Mouse (Mus musculus): ENCODE measurements around the gene Map2k5. TPM values are rescaled to one million over a fixed set of nuclear protein-coding genes. Genes with fewer than 3 reads are reported as not detected.

Map2k5 gene
- polyA plus RNA-seq, 1 experiment from 2014 or later: 28.7 TPM

DNA sequence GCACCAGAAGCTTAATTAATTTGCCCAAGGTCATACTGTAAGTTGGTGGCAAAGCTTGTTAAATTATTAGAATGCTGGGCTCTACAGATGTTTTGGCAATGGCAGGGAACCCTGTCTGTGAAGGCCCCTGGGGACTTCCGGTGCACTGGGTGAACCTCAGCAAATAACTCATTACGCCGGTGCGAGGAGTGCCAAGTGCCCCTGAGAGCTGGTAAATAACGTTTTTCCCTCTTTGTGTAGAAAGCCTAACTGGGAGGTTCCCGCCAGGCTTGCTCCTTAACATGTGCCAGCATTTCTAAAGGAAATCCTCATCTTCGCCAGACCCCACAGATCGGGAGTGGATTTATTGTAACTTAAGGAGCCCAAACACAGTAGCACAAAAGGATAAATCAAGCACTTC lies 136.5 kb downstream of the Map2k5 start:
- Histone ChIP-seq H3K4me3 (no peak overlapping the region), H3K36me3 (peaks cover 17% of the 10 kb centered on the region; the same call in 1 of the 2 replicates), H3K27ac (no peak overlapping the region), H3K9me3 (no peaks in the 10 kb centered on the region), H3K4me1 (no peaks in the 10 kb centered on the region), H3K27me3 (ENCODE audit: insufficient read depth, poor library complexity, severe bottlenecking) (no peaks in the 10 kb centered on the region)
- WGBS: 79% methylated on average over 8 of the region's 8 CpGs
- no peak for DNase-seq (ENCODE audit: low spot score)

- Histone ChIP-seq H3K4me3 (no peak overlapping the region), H3K36me3 (peaks cover 13% of the 10 kb centered on the region; the same call in 1 of the 2 replicates), H3K27me3 (ENCODE audit: insufficient read depth, poor library complexity, severe bottlenecking) (no peaks in the 10 kb centered on the region), H3K9me3 (no peaks in the 10 kb centered on the region), H3K27ac (no peak overlapping the region), H3K4me1 (no peaks in the 10 kb centered on the region)
- no peak for DNase-seq (ENCODE audit: low spot score)
- 82% methylated on average over 5 of the region's 5 CpGs for WGBS
Measured at GRCm38 (mm10) chr9:63234356-63234755, 143.3 kb downstream of the Map2k5 start.

DNA sequence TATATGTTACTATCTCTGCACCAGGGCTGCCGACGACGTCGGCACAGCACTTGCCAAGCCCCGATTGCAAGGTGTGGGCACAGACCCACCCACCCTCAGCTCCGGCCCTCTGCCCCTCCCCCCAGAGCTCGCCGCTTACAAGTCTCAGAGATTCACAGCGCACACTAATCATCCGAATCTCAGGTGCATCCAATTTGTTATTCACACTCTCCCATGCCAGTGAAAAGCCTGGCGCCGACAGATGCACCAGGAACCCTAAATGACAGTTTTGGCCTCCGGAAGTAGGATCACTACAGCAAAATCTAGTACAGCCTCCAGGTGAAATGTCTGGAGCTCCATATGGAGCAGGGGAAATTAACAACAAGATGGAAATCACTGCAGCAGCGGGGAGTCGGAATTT lies 147.4 kb downstream of the Map2k5 start:
- no peak overlapping the region for H3K27ac ChIP-seq
- WGBS: 67% methylated on average over 15 of the region's 15 CpGs
- H3K36me3 ChIP-seq: peaks cover 10% of the 10 kb centered on the region; the same call in 1 of the 2 replicates
- no peaks in the 10 kb centered on the region for H3K9me3 ChIP-seq
- no peak overlapping the region for H3K4me3 ChIP-seq
- no peaks in the 10 kb centered on the region for H3K27me3 ChIP-seq (ENCODE audit: insufficient read depth, poor library complexity, severe bottlenecking)
- H3K4me1 ChIP-seq: no peaks in the 10 kb centered on the region
- no peak for DNase-seq (ENCODE audit: low spot score)

DNA sequence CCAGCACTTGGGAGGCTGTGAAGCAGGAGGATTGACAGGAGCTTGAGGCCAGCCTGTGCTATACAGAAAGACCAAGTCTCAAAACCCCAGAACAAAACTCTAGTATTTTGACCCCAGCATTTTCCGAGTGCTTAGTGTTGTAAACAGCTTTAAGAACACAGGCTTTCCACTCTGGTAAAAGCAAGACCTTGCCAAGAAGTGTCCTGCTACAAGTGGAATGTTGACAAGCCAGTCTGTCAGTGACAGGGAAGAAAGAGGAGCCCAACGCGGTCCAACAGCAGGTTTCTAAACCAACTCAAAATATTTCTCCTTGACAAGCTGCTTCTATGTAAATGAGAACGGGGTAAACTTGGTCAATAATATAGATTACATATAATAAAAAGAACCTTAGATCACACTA lies 148.6 kb downstream of the Map2k5 start:
- Histone ChIP-seq H3K36me3 (peaks cover 13% of the 10 kb centered on the region; the same call in 1 of the 2 replicates), H3K4me3 (no peak overlapping the region), H3K4me1 (no peaks in the 10 kb centered on the region), H3K27ac (no peak overlapping the region), H3K27me3 (ENCODE audit: insufficient read depth, poor library complexity, severe bottlenecking) (no peaks in the 10 kb centered on the region), H3K9me3 (no peaks in the 10 kb centered on the region)
- no peak for DNase-seq (ENCODE audit: low spot score)
- 55% methylated on average over 4 of the region's 4 CpGs for WGBS

DNA sequence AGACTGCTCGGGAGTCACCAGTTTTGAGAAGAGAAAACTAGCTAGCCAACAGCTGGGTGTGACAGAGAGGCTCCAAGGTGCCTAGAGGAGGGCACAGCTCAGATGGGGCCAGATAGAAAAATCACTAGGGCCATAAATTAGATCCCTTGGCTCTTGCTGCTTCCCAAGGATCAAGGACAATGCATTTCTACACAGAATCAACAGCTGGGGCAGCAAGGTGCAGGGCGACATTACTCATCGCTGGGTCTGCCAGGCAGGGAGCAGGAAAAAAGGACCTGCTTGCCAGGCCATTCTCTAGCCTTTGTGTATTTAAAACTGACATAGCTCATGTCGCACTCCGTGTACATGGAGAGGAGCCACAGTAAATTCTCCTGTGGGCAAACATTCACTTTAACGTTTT lies 155.5 kb downstream of the Map2k5 start:
- H3K27me3 ChIP-seq (ENCODE audit: insufficient read depth, poor library complexity, severe bottlenecking): no peaks in the 10 kb centered on the region
- DNase-seq (ENCODE audit: low spot score): no peak
- no peaks in the 10 kb centered on the region for H3K4me1 ChIP-seq
- H3K27ac ChIP-seq: no peak overlapping the region
- 86% methylated on average over 6 of the region's 6 CpGs for WGBS
- H3K4me3 ChIP-seq: no peak overlapping the region
- 0 out of 2 replicates have a peak, but pooled peaks cover 9% of the 10 kb centered on the region for H3K36me3 ChIP-seq
- H3K9me3 ChIP-seq: no peaks in the 10 kb centered on the region

GRCm38 (mm10) chr9:63219851-63220250 lies 157.9 kb downstream of the Map2k5 start:
- H3K4me1 ChIP-seq: no peaks in the 10 kb centered on the region

DNA sequence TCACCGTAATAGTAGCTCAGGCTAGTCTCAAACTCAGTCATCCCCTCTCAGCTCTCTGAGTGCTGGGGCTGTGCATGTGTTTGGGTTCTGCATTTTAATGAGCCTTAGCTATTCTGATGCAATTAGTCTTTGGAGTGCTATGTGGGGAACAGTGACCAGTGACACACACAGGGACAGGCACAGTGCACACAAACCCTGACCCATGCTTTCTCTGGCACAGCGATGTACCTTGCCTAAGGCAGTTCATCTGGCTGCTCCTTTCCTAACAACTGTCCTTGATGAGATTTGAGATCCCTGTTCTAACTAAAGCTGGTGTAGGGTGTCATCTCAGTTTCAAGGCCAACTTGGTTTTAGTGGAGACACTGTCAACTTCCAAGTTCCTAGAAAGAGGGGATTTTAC lies 162.7 kb downstream of the Map2k5 start:
- H3K4me3 ChIP-seq: no peak overlapping the region
- H3K9me3 ChIP-seq: no peaks in the 10 kb centered on the region
- no peak for DNase-seq (ENCODE audit: low spot score)
- H3K36me3 ChIP-seq: peaks cover 17% of the 10 kb centered on the region; the same call in 1 of the 2 replicates
- no peaks in the 10 kb centered on the region for H3K27me3 ChIP-seq (ENCODE audit: insufficient read depth, poor library complexity, severe bottlenecking)
- H3K4me1 ChIP-seq: no peaks in the 10 kb centered on the region
- 90% methylated on average over 2 of the region's 2 CpGs for WGBS
- H3K27ac ChIP-seq: no peak overlapping the region

More at GRCm38 (mm10) chr9:63219851-63220250, 157.9 kb downstream of the Map2k5 start:
- no peak overlapping the region for H3K4me3 ChIP-seq
- no peaks in the 10 kb centered on the region for H3K27me3 ChIP-seq (ENCODE audit: insufficient read depth, poor library complexity, severe bottlenecking)
- no peaks in the 10 kb centered on the region for H3K9me3 ChIP-seq
- no peak overlapping the region for H3K27ac ChIP-seq
- H3K36me3 ChIP-seq: 0 out of 2 replicates have a peak, but pooled peaks cover 18% of the 10 kb centered on the region
- 87% methylated on average over 7 of the region's 7 CpGs for WGBS
- no peak for DNase-seq (ENCODE audit: low spot score)

- DNase-seq (ENCODE audit: low spot score): no peak
- Histone ChIP-seq H3K36me3 (peaks cover 29% of the 10 kb centered on the region; the same call in 1 of the 2 replicates), H3K4me1 (0 out of 2 replicates have a peak, but pooled peaks cover 4% of the 10 kb centered on the region), H3K4me3 (no peak overlapping the region), H3K9me3 (no peaks in the 10 kb centered on the region), H3K27ac (no peak overlapping the region), H3K27me3 (ENCODE audit: insufficient read depth, poor library complexity, severe bottlenecking) (no peaks in the 10 kb centered on the region)
- WGBS: 93% methylated on average over 15 of the region's 15 CpGs
Measured at GRCm38 (mm10) chr9:63206769-63207276, 170.9 kb downstream of the Map2k5 start.

GRCm38 (mm10) chr9:63203461-63203860 lies 174.2 kb downstream of the Map2k5 start:
- Histone ChIP-seq H3K27ac (no peak overlapping the region), H3K4me1 (peaks cover 5% of the 10 kb centered on the region), H3K9me3 (no peaks in the 10 kb centered on the region), H3K27me3 (ENCODE audit: insufficient read depth, poor library complexity, severe bottlenecking) (no peaks in the 10 kb centered on the region), H3K36me3 (peaks cover 36% of the 10 kb centered on the region; the same call in 1 of the 2 replicates), H3K4me3 (no peak overlapping the region)
- WGBS: 90% methylated on average over 3 of the region's 3 CpGs
- no peak for DNase-seq (ENCODE audit: low spot score)

DNA sequence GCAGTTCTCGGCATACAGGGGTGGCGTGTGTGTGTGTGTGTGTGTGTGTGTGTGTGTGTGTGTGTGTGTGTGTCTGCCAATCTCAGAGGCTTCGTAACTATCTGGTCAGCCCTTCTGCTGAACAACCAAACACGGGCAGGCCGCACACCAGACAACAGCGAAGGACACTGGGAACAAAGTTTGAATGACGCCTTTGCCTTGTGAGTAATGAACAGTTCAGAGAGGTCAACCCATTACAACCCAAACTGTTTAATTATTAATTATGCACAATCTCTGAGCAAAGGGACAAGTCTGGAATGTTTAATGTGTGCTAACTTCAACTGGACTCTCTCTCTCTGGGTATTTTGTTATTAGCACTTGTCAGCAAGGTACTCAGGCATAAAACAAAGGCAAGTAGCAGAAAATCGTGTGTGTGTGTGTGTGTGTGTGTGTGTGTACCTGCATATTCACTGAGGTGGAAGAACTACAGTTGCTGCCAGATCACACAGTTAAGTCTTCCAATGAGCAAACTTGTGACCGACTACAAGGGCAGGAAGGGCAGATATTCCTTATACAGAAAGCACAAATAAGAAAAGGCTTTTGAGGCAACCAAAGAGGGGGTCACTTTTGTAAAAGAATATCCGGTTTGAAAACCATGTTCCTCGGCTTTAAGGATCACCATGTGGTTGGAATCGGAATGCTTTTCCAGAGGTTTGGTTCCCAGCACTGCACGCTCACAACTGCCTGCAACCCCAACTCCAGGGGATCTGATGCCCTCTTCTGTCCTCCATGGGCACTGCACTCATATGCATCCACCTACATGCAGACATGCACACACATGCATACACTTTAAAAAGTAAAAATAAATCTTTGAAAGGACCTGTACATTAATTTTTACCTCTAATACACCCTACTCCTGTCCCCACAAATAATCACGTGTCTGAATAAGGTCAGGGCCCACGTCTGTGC lies 176.1 kb downstream of the Map2k5 start:
- 92% methylated on average over 15 of the region's 15 CpGs for WGBS
- DNase-seq (ENCODE audit: low spot score): no peak

DNA sequence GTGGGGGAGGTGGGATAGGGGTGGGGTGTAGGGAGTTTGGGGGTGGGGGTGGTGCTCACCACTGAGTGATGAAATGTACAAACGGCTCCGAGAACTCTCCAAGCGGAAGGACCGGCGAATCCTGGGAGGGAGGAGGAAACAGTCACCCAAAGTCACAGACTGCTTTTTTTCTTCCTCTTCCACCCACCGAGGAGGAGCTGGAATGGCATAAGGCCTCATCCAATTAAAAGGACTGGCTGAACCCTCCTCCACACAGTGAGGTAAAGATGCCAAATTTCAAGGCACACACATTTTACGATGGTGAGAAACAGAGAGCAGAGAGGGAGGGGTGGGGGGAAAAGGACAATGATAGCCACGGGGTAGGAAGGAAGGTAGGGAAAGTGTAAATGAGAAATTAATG lies 180.4 kb downstream of the Map2k5 start:
- 10% methylated on average over 8 of the region's 8 CpGs for WGBS
- Histone ChIP-seq H3K27me3 (ENCODE audit: insufficient read depth, poor library complexity, severe bottlenecking) (no peaks in the 10 kb centered on the region), H3K36me3 (peaks cover 13% of the 10 kb centered on the region; the same call in 1 of the 2 replicates), H3K9me3 (no peaks in the 10 kb centered on the region), H3K4me1 (peaks cover 56% of the 10 kb centered on the region), H3K27ac (peak overlapping the region; percentile 62; the same call in 1 of the 2 replicates), H3K4me3 (peak overlapping the region; percentile 33; the same call in 1 of the 2 replicates)
- DNase-seq (ENCODE audit: low spot score): no peak

More for the DNA sequence above, 176.1 kb downstream of the Map2k5 start:
- H3K9me3 ChIP-seq: no peaks in the 10 kb centered on the region
- no peak overlapping the region for H3K27ac ChIP-seq
- peaks cover 17% of the 10 kb centered on the region for H3K4me1 ChIP-seq
- H3K4me3 ChIP-seq: no peak overlapping the region
- H3K27me3 ChIP-seq (ENCODE audit: insufficient read depth, poor library complexity, severe bottlenecking): no peaks in the 10 kb centered on the region
- H3K36me3 ChIP-seq: peaks cover 36% of the 10 kb centered on the region; the same call in 1 of the 2 replicates

GRCm38 (mm10) chr9:63196114-63196682 lies 181.5 kb downstream of the Map2k5 start:
- no peak for DNase-seq (ENCODE audit: low spot score)
- 59% methylated on average over 8 of the region's 8 CpGs for WGBS
- peaks cover 56% of the 10 kb centered on the region for H3K4me1 ChIP-seq
- no peaks in the 10 kb centered on the region for H3K27me3 ChIP-seq (ENCODE audit: insufficient read depth, poor library complexity, severe bottlenecking)
- H3K27ac ChIP-seq: peak overlapping the region; percentile 70
- no peaks in the 10 kb centered on the region for H3K9me3 ChIP-seq
- H3K36me3 ChIP-seq: peaks cover 7% of the 10 kb centered on the region; the same call in 1 of the 2 replicates
- H3K4me3 ChIP-seq: no peak overlapping the region

GRCm38 (mm10) chr9:63195523-63195922 lies 182.2 kb downstream of the Map2k5 start:
- peak overlapping the region; percentile 59 for H3K27ac ChIP-seq
- no peaks in the 10 kb centered on the region for H3K27me3 ChIP-seq (ENCODE audit: insufficient read depth, poor library complexity, severe bottlenecking)
- 54% methylated on average over 4 of the region's 4 CpGs for WGBS
- no peaks in the 10 kb centered on the region for H3K9me3 ChIP-seq
- peaks cover 56% of the 10 kb centered on the region for H3K4me1 ChIP-seq
- peaks cover 11% of the 10 kb centered on the region; the same call in 1 of the 2 replicates for H3K36me3 ChIP-seq
- no peak overlapping the region for H3K4me3 ChIP-seq
- no peak for DNase-seq (ENCODE audit: low spot score)
